Mouse (Mus musculus) testis, adult 2 months (tissue): ENCODE results near the gene 4931428F04Rik.

Source experiments
- CTCF ChIP-seq: fragments of 200-500 bp; IDR thresholded peaks from 2 replicates; pipeline ENCODE4 v1.5.1; 2012; ENCODE audit warnings: low read depth, mild to moderate bottlenecking, inconsistent platforms, low read length, moderate library complexity; ENCODE audit not compliant: control insufficient read depth, insufficient read depth, insufficient replicate concordance
- POLR2A ChIP-seq: fragments of 200-500 bp; IDR thresholded peaks from 2 replicates; pipeline ENCODE4 v1.6.1; 2012; ENCODE audit warnings: low read depth, mild to moderate bottlenecking, inconsistent platforms, low read length, moderate library complexity; ENCODE audit not compliant: control insufficient read depth

- TF ChIP-seq CTCF, result no peak
- TF ChIP-seq POLR2A, result no peak
Observed at GRCm38 (mm10) chr8:105318662-105319190, 29.1 kb upstream of the 4931428F04Rik start.
